Mouse (Mus musculus) lung, adult 2 months (tissue): ENCODE measurements at regions not wholly inside any gene's neighbourhood (a gene's known extent, or its start where the extent isn't known, plus 50 kb on each side); places are given as distances from the start of the nearest gene placed in this dataset.

Source experiments
- CTCF ChIP-seq: fragments of 200-500 bp; IDR thresholded peaks from 2 replicates; pipeline ENCODE4 v1.5.1; 2011; ENCODE audit warnings: mild to moderate bottlenecking, low read length, control low read depth; ENCODE audit not compliant: insufficient read depth
- POLR2A ChIP-seq: fragments of 200-500 bp; IDR thresholded peaks from 2 replicates; pipeline ENCODE4 v1.6.1; 2011; ENCODE audit warnings: low read depth, mild to moderate bottlenecking, control low read depth, low read length, borderline replicate concordance; ENCODE audit errors: extremely low read depth

GRCm38 (mm10) chrX:11713423-11713822 is 385.8 kb downstream of the H2al1j start:
- TF ChIP-seq CTCF (no peak), POLR2A (no peak)
